Mouse (Mus musculus) CH12F3 (cell line): Measurements from ENCODE around the gene Mmaa.

ENCODE experiments used
- in situ Hi-C: fragments of 300-500 bp; cut with MboI; formaldehyde crosslinking; loops from 2 replicates; pipeline ENCODE4 v1.14.3; 2020; ENCODE audit warnings: low sequenced_read_pairs

Mmaa gene

GRCm38 (mm10) chr8:79289592-79289991 lies 5.1 kb downstream of the Mmaa start:
- in situ Hi-C loops: no loop called here

GRCm38 (mm10) chr8:79288681-79289080 lies 6.1 kb downstream of the Mmaa start:
- in situ Hi-C loops: no loop called here

GRCm38 (mm10) chr8:79288250-79288649 lies 6.5 kb downstream of the Mmaa start:
- in situ Hi-C loops: no loop called here

GRCm38 (mm10) chr8:79286424-79286823 lies 8.3 kb downstream of the Mmaa start:
- in situ Hi-C loops: no loop called here

GRCm38 (mm10) chr8:79284626-79285025 lies 10.1 kb downstream of the Mmaa start:
- in situ Hi-C loops: no loop called here

- in situ Hi-C loops: no loop called here
These were observed 13.3 kb downstream of the Mmaa start for GRCm38 (mm10) chr8:79281376-79281890.

- in situ Hi-C loops: no loop called here
These were observed 17.4 kb downstream of the Mmaa start for GRCm38 (mm10) chr8:79277264-79277870.

GRCm38 (mm10) chr8:79274940-79275339 lies 19.8 kb downstream of the Mmaa start:
- in situ Hi-C loops: no loop called here

GRCm38 (mm10) chr8:79273776-79274175 lies 21.0 kb downstream of the Mmaa start:
- in situ Hi-C loops: no loop called here

- in situ Hi-C loops: no loop called here
These were observed 22.1 kb downstream of the Mmaa start for GRCm38 (mm10) chr8:79272676-79273075.

- in situ Hi-C loops: no loop called here
These were observed 25.8 kb downstream of the Mmaa start for GRCm38 (mm10) chr8:79268921-79269320.

- in situ Hi-C loops: no loop called here
These were observed 32.8 kb downstream of the Mmaa start for GRCm38 (mm10) chr8:79261920-79262319.

GRCm38 (mm10) chr8:79256076-79256705 lies 38.5 kb downstream of the Mmaa start:
- in situ Hi-C loops: no loop called here

- in situ Hi-C loops: no loop called here
These were observed 41.0 kb downstream of the Mmaa start for GRCm38 (mm10) chr8:79253742-79254141.

- in situ Hi-C loops: no loop called here
These were observed 46.3 kb downstream of the Mmaa start, which contains the start of gene 1700011L22Rik for GRCm38 (mm10) chr8:79248470-79248869. TSS of gene 1700011L22Rik (minus strand) at chr8:79248570.

GRCm38 (mm10) chr8:79243422-79243821 lies 51.3 kb downstream of the Mmaa start:
- in situ Hi-C loops: no loop called here

GRCm38 (mm10) chr8:79239996-79240395 lies 54.7 kb downstream of the Mmaa start:
- in situ Hi-C loops: no loop called here

- in situ Hi-C loops: no loop called here
These were observed 55.4 kb downstream of the Mmaa start for GRCm38 (mm10) chr8:79239320-79239719.

GRCm38 (mm10) chr8:79229266-79229888 lies 65.4 kb downstream of the Mmaa start:
- in situ Hi-C loops: no loop called here

- in situ Hi-C loops: no loop called here
These were observed 66.8 kb downstream of the Mmaa start for GRCm38 (mm10) chr8:79227916-79228315.

GRCm38 (mm10) chr8:79227194-79227593 lies 67.5 kb downstream of the Mmaa start:
- in situ Hi-C loops: no loop called here

- in situ Hi-C loops: no loop called here
These were observed 68.7 kb downstream of the Mmaa start for GRCm38 (mm10) chr8:79226046-79226445.
